Mouse (Mus musculus): ENCODE measurements around the gene 2810408A11Rik.

2810408A11Rik gene

DNA sequence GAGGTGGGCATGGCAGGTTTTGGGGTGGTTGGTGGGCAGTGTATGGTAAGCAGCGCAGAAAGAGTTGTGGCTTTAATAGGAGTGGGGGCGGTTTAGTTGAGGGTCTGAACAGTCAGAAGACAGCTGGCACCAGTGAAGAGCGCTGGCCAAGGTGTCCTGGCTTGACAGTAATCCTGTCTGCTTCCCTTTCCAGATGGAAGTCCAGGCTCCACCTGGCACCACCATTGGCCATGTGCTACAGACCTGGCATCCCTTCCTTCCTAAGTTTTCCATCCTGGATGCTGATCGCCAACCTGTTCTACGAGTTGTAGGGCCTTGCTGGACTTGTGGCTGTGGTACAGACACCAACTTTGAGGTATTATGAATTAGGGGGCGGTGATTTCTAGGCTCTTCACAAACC, 52.8 kb downstream of the 2810408A11Rik start:
- DNase-seq (ENCODE audit: low spot score), result no peak
